Mouse (Mus musculus): ENCODE data around the gene Uba1y. TPM values are rescaled to one million over a fixed set of nuclear protein-coding genes. Genes with fewer than 3 reads are reported as not detected.

Gene Uba1y
- not detected in 2 replicates for polyA plus RNA-seq (2012; rRNA removed; ENCODE audit: low replicate concordance)

GRCm38 (mm10) chrY:818396-818795, at the start of gene Uba1y:
TSS of gene Uba1y (plus strand) at chrY:818649.

GRCm38 (mm10) chrY:797309-797708, 21.1 kb upstream of the Uba1y start, which contains the start of gene Zfy1:
TSS of gene Zfy1 (minus strand) at chrY:797409.

Other genes starting within 250 kb of the Uba1y start
- not detected in 2 replicates for gene Zfy1, start 21.2 kb upstream of the Uba1y start, polyA plus RNA-seq (2012; rRNA removed; ENCODE audit: low replicate concordance)
- gene Kdm5d, start 79.1 kb downstream of the Uba1y start, polyA plus RNA-seq (2012; rRNA removed; ENCODE audit: low replicate concordance): not detected in 2 replicates
- not detected in 2 replicates for gene Eif2s3y, start 191.9 kb downstream of the Uba1y start, polyA plus RNA-seq (2012; rRNA removed; ENCODE audit: low replicate concordance)